Mouse (Mus musculus): ENCODE measurements around the gene Rabgap1.

- TF ChIP-seq POLR2A (IDR thresholded peaks at IDR 0.05; ENCODE audit: borderline replicate concordance, extremely low read depth, low read depth, low read length) = no peak
- TF ChIP-seq CTCF (IDR thresholded peaks at IDR 0.05; ENCODE audit: insufficient read depth, low read length) = no peak
Observed at GRCm38 (mm10) chr2:37576661-37577060, 133.6 kb downstream of the Rabgap1 start.

Data from lung, adult 2 months (tissue).